Mouse (Mus musculus): Measurements from ENCODE around the gene Lipa.

Gene Lipa

GRCm38 (mm10) chr19:34526941-34527682 is at the start of gene Lipa:
Lipa (minus strand) TSS chr19:34527474.
- DNase-seq (ENCODE audit: low read depth) = peak; percentile 89

GRCm38 (mm10) chr19:34573650-34574049 is 46.4 kb upstream of the Lipa start:
- DNase-seq (ENCODE audit: low read depth) = no peak

GRCm38 (mm10) chr19:34571080-34571479 is 43.8 kb upstream of the Lipa start:
- DNase-seq (ENCODE audit: low read depth) = no peak

GRCm38 (mm10) chr19:34569896-34570476 is 42.7 kb upstream of the Lipa start:
- peak; percentile 54 for DNase-seq (ENCODE audit: low read depth)

- no peak for DNase-seq (ENCODE audit: low read depth)
Observed at GRCm38 (mm10) chr19:34568988-34569895, 42.0 kb upstream of the Lipa start.

- no peak for DNase-seq (ENCODE audit: low read depth)
Observed at GRCm38 (mm10) chr19:34566178-34566784, 39.0 kb upstream of the Lipa start.

- DNase-seq (ENCODE audit: low read depth) = peak; percentile 51
Observed at GRCm38 (mm10) chr19:34562556-34562955, 35.3 kb upstream of the Lipa start.

- DNase-seq (ENCODE audit: low read depth) = no peak
Observed at GRCm38 (mm10) chr19:34556621-34557020, 29.3 kb upstream of the Lipa start.

- no peak for DNase-seq (ENCODE audit: low read depth)
Observed at GRCm38 (mm10) chr19:34554061-34554460, 26.8 kb upstream of the Lipa start.

- DNase-seq (ENCODE audit: low read depth) = no peak
Observed at GRCm38 (mm10) chr19:34553522-34553921, 26.2 kb upstream of the Lipa start.

- DNase-seq (ENCODE audit: low read depth) = no peak
Observed at GRCm38 (mm10) chr19:34553021-34553420, 25.7 kb upstream of the Lipa start.

GRCm38 (mm10) chr19:34551981-34552380 is 24.7 kb upstream of the Lipa start:
- DNase-seq (ENCODE audit: low read depth) = no peak

- DNase-seq (ENCODE audit: low read depth) = peak; percentile 88
Observed at GRCm38 (mm10) chr19:34550534-34551223, 23.4 kb upstream of the Lipa start, which contains the start of gene Ifit2. Ifit2 (plus strand) TSS chr19:34550694.

GRCm38 (mm10) chr19:34550205-34550533 is 22.9 kb upstream of the Lipa start:
- no peak for DNase-seq (ENCODE audit: low read depth)

- DNase-seq (ENCODE audit: low read depth) = peak; percentile 94
Observed at GRCm38 (mm10) chr19:34547976-34548375, 20.7 kb upstream of the Lipa start.

GRCm38 (mm10) chr19:34546211-34546610 is 18.9 kb upstream of the Lipa start:
- DNase-seq (ENCODE audit: low read depth) = no peak

- DNase-seq (ENCODE audit: low read depth) = no peak
Observed at GRCm38 (mm10) chr19:34539422-34539821, 12.1 kb upstream of the Lipa start.

- no peak for DNase-seq (ENCODE audit: low read depth)
Observed at GRCm38 (mm10) chr19:34532061-34532751, 4.9 kb upstream of the Lipa start.

- DNase-seq (ENCODE audit: low read depth) = peak; percentile 61
Observed at GRCm38 (mm10) chr19:34526321-34526923, 852 bp downstream of the Lipa start.

- DNase-seq (ENCODE audit: low read depth) = no peak
Observed at GRCm38 (mm10) chr19:34524646-34525045, 2.6 kb downstream of the Lipa start.

All from naive thymus-derived CD4-positive, alpha-beta T cell, adult 2 months (primary cell).